Mouse (Mus musculus): Measurements from ENCODE around the gene Nefh.

DNA sequence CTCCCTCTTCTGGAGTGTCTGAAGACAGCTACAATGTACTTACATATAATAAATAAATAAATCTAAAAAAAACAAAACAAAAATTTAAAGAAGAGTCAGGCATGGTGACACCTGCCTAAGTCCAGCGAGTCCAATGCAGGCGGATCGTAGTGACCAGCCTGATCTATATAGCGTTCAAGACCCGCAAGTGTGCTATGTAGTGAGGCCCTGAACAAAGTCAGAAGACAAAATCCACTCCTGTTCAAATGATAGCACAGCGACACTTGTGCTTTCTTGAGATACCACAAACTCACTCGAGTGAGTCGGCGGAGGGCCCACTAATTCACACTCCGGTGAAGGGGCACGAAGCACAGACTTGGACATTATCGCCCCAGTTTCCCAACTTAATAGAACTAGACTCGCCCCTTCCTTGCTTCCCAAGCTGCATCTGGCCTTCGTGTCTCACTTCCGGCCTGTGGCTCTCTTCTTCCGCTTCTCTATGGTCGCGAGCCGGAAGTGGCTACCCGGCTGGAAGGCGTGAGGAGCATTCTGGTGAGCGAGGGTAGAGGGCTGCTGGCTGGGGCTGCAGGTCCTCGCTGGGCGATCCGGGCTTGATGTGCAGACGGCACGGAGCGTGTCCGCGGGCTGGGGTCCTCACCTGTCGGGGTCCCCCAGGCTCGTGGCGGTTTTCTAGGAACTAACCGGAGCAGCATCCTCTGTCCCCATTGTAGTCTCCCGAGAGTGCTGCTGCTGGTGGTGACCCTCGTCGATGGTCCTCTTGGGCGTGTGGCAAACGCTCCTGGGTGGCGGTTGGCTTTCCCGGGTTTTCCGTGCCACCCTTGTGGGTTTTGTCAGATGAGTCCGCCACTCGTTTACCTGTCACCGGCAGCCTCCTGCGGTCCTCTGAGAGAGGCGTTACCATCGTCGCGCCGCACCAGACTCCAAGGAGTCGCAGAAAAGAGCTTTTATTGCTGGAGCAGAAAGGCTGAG is 52.7 kb downstream of the Nefh start, which contains the start of gene Thoc5:
- no peak for TF ChIP-seq CTCF (IDR thresholded peaks at IDR 0.05; ENCODE audit: low read depth)
- TF ChIP-seq EP300 (optimal IDR thresholded peaks at IDR 0.05): no peak
